Mouse (Mus musculus): ENCODE measurements around the gene Ackr2.

Gene Ackr2

DNA sequence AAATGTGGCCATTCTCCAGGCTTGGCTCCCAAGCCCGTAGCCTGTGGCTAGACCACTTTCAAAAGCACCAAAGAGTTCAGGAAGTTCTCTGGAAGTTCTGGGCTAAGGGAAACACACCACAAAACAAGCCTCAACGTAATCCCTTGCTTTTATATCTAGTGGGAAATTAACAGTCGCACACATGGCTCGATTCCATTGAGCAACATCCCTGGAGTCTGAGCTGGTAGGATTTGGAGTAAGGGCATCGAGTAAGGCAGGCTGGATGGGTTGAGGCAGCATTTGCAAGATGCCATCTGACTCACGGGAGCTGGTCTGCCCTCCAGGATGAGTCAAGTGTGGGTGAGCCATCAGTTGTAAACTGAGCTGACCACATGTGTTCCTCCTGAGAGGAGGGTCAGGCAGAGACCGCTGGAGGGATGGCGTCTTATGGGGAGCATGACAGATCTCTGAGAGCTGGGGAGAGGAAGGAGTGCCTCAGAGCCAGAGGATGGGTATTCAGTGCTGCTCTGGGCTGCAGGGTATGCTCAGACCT is 16.1 kb downstream of the Ackr2 start:
- peak; percentile 78 to 83 for DNase-seq (ENCODE audit: inconsistent age in 2 of 2, low spot score in 1 of 2)

DNA sequence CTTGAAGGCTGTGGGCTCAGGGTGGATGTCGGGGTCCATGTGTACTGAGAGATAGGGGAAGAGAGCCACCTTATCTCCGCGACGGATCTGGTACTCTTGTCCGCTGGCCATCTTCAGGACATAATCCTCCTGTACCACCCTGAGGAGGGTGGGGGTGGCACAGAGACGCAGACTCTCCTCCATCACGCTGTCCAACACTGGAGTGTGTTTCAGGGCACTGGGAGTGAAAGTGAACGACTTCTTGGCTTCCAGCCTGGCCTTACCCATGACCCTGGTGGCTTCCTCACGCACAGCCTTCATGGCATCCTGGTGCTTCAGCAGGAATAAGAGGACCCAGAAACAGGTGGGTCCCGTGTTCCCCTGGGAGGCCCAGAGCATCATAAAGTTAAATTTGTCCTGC is 16.9 kb downstream of the Ackr2 start:
- peak in 1 of 2 experiments; percentile 63 for DNase-seq (ENCODE audit: inconsistent age in 2 of 2, low spot score in 1 of 2)

DNA sequence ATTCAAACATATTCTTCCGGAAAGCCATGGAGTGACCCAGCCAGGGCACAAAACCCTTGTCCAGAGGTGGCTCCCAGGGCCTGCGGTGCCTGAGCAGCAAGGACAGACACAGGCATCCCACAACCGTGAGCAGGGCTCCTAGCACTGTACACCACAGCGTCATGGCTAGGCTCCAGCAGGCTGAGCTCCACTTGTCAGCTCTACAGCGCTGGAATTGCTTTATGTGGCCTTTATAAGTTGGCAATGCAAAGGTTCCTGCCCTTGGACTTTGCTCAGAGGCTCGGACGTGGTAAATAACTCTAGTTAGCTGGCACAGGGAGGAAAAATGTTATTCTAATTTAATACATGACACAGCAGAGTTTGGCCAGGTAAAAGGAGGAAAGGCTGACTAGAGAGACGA is 17.9 kb downstream of the Ackr2 start, which contains the start of gene Cyp8b1:
Gene Cyp8b1 (minus strand): TSS at position 204 of the 400 bp plus-strand sequence.
- peak; percentile 79 to 89 for DNase-seq (ENCODE audit: inconsistent age in 2 of 2, low spot score in 1 of 2)

DNA sequence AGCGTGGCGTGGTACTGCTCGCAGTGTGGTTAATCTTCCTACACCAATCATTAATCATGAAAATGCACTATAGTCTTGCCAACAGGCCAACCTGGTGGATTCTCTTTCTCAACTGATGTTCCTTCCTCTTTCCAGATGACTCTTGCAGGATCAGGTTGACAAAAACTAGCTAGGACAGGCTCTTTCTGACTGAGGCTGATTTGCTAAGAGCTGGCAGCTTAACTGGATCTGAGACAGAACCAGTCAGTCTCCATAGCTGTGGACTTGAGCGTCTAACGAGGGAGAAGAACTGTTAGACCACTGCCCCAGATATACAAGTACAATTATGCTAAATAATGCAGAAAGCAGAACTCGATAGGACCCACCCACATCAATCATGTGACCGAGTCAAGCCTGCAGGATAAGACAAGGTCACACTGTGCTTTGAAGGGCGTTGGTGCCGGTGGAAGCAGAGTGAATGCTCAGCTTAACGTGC is 20.9 kb downstream of the Ackr2 start:
- peak; percentile 61 to 85 for DNase-seq (ENCODE audit: inconsistent age in 2 of 2, low spot score in 1 of 2)

DNA sequence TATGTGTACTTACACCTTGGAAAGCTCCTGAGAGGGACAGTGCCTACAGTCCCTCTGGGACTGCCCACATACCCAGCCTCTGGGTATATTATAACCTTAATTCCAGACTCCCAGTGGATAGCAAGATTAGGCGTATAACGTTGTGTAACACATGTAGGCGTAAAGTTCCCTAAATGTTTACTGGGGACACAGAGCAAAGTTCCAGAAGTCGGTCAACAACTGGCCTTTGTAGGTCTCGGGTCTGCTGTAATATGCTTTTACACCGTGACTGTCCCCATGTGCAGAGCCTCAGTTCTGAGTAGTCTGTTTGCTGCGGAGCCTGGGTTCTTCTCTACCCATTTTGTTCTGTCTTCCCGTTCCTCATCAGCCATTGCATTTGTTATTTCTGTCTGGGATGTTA is 25.3 kb downstream of the Ackr2 start:
- DNase-seq (ENCODE audit: inconsistent age in 2 of 2, low spot score in 1 of 2), result peak in 1 of 2 experiments; percentile 12

DNA sequence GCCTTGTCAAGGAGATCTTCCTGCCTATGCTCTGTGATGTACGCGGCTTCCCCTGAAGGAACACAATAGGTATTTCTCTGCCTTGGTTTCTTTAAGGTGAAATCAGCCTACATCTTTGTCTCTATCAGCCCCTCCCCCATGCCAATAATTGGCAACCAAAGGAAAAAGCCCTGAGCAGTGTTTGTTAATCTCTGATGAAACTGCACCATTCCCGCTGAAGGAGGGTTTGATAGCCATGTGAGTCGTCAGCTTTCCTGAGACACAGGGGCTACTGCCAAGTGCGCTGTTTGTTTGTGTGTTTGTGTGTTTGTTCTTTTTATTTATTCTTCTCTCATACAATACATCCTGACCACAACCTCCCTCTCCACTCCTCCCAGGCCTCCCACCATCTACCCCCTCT is 25.8 kb downstream of the Ackr2 start:
- DNase-seq (ENCODE audit: inconsistent age in 2 of 2, low spot score in 1 of 2), result peak; percentile 13 to 39

DNA sequence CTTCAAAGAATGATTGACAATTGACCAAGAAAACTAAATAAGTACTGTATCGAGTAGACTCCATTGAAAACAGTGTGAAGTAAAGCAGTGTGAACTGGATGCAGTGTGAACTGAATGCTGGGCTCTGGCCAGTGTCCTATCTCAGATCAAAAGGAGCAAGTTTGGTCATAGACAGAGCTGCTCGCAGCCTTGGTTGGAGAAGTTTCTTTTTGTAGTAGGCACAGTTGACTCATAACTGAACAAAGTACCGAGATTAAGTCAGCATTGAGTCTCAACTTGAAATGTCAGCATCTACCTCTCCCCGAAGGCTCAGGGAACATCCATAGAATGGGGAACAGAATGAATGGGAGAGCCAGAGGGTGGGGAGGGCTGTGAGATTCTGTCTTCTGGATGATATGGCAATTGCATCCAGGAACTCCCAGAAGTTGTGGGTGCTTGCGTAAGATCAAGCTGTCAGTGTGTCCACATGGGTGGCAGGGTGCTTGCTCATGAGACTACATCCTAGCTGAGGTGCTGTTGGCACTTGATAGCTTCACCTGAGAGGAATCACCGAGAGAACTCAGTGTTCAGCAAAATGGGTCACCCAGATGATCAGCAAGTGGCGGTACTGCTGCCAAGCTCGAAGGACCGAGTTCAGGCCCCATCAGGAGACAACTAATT is 26.9 kb downstream of the Ackr2 start:
- DNase-seq (ENCODE audit: inconsistent age in 2 of 2, low spot score in 1 of 2), result peak; percentile 54 to 77

DNA sequence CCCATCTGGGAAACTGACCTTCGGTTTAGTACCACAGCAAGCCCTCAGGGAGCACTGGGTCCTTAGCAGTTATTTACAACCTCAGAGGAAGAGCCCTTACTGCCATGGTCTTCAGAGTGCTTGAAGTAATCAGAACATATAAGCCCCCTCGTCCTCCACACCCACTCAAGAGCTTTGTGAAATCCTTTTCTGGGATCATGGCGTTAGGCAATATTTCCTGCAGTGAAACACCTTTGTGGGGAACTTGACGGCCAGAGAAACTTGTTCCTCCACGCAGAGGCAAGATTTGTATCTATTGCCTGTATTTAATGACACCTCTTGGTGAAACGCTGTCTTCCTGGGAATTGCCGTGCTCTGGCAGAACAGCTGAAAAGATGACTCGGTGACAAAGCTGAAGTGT is 27.8 kb downstream of the Ackr2 start:
- peak in 1 of 2 experiments; percentile 31 for DNase-seq (ENCODE audit: inconsistent age in 2 of 2, low spot score in 1 of 2)

DNA sequence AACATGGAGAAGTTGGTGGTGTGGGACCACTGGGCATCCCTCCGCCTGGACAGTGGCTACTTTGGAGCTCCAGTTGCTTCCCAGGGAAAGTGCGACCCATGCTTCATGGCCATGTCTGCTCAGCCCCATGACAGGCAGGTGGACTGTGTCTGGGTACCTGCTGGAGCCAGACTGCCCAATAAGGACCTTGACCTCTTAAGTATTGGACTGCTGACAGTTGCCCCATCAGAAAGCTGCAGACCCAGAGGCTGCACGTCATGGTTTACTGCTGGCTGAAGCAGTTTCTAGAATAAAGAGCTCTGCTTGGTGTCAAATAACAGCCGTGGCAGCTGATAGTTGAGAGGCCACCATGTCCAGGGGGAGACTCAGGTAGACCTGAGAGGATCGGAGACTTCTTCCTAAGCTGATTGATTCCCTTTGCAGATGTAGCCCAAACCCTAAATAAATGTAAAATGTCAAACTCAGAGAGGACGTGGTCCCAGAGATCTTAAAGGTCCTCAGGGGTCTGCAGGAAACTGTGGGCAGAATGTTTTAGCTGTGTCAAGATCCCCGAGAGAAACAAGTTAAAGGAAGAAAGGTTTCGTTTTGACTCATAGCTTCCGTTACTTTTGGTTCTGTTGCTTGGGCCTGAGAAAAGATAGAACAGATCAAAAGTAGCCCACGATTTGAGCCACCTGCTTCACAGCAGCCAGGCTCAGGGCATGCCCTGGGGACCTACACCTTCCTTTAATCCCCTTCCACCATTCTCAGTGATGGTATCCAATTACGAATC is 28.7 kb downstream of the Ackr2 start:
- peak in 1 of 2 experiments; percentile 12 for DNase-seq (ENCODE audit: inconsistent age in 2 of 2, low spot score in 1 of 2)

DNA sequence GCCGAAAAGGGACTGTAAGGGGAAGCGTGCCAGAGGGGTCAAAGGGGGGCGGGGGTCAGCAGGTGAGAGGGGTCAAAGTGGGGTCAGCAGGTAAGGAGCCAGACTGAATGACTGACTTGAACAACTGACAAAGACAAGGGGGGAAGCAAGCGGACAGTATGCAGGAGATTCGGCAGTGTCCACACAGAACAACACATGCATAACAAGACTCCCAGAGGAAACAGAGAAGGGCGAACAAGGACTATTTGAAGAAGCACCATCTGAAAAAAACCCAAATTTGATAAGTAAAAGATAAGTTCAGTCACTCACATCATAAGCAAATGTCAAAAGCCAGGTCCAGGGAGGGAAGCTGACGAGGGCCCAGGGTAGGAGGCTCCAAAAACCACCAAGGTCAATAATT is 29.6 kb downstream of the Ackr2 start:
- DNase-seq (ENCODE audit: inconsistent age in 2 of 2, low spot score in 1 of 2), result peak; percentile 3 to 21

DNA sequence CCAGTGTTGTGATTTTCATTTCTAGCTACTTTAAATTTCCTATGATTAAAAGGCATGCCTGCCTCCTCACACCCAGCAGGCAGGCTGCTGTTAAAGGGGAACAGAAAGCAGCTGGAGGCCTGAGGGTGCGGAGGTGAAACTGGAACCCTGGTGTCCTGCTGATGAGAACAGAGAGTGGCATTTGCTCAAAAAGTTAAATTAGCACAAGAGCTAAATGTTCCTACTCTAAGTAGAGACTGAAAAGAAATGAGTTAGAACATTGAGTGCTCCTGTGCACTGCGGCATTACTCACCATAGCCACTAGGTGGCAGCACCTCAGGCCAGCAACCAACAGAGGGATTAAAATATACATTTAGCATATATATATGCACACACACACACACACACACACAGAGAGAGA is 30.3 kb downstream of the Ackr2 start:
- DNase-seq (ENCODE audit: inconsistent age in 2 of 2, low spot score in 1 of 2), result peak; percentile 61 to 77

DNA sequence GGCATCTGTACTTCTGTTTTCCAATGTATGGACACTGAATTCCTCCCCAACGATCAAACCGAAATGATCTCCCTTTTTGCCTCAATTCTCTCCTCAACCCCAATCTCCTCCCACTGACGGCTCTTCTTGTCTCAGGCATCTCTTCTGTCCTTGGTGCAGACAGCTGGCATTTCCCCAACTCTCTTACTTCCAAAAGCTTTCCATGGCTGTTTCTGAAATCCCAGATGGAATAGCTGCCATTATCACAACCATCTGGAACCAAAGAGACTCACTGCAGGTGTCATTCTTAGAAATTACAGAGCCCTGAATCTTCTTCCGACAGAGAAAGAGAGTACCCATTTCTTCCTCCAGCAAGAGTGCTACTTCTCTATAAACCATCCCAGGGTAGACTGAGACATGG is 36.7 kb downstream of the Ackr2 start:
- DNase-seq (ENCODE audit: inconsistent age in 2 of 2, low spot score in 1 of 2), result peak in 1 of 2 experiments; percentile 50

DNA sequence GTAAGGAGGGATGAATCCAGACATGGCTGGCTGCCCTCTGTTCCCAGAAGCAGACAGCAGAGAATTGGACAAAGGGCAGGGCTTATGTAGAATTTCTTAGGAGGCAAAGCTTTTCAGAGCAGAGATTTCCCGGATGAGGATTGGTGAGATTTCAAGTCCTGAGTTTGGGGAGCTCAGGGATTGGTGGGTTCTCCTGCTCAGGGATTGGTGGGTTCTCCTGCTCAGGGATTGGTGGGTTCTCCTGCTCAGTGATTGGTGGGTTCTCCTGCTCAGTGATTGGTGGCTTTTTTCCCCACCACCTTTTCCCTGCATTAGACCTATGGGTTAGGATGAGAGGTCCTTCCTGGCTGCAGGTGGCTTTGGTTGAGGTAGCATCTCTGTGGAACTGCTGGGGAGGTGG is 38.8 kb downstream of the Ackr2 start:
- no peak for DNase-seq (ENCODE audit: inconsistent age in 2 of 2, low spot score in 1 of 2)

DNA sequence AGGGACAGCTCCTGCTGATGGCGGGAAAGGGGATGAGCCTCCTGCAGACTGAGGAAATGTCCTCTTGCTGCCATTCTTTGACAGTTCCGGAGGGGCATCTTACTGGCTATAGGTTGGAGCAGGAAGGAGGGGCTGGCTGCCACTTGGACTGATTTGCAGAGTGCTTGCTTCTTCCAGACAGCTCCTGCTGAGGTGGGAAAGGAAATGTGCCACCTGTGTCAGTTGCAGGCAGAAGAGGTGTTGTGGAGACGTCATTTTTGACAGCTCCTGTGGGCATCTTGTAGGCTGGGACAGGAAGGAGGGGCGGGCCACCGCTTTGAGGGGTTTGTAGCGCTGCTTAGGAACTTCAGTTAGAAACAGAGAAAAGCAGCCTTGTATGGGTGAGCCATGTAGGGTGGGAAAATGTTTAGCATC is 39.3 kb downstream of the Ackr2 start:
- DNase-seq (ENCODE audit: inconsistent age in 2 of 2, low spot score in 1 of 2), result no peak

DNA sequence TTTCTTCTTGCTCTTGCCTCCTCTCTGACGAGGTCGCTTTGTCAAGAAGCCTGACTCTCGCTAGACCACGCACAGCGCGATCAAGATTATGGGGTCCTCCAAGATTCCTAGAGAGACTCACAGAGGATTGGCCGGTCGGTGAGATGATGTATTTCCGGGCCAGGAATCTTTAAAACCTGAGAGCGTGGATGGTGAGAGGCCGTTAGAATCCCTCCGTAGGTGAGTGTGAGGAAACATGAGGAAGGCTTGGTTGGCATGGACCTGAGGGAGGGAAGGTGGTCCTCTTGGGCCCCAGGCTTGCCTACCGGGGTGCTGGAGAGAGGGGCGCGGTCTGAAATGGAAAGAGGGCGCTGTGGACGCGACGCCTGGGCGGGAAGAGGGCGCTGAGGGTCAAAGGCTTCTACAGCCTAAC is 39.8 kb downstream of the Ackr2 start:
- DNase-seq (ENCODE audit: inconsistent age in 2 of 2, low spot score in 1 of 2), result peak in 1 of 2 experiments; percentile 38

DNA sequence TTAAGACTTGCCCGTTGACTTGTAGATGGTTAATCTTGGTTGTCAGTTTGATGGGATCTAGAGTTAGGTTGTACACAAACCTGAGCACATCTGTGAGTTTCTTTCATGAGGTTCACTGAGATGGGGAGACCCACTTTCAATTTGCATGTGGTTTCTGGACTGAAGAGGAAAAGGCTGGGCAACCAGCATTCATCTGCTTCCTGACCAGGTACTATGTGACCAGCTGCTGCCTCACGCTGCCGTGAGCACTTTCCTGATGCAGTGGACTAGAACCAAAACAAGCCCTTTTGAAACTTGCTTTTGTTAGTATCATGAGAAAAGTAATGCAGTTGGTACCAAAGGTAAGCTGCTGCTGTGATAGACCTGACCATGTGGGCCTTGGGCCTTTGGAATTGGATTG is 44.9 kb downstream of the Ackr2 start:
- no peak for DNase-seq (ENCODE audit: inconsistent age in 2 of 2, low spot score in 1 of 2)

DNA sequence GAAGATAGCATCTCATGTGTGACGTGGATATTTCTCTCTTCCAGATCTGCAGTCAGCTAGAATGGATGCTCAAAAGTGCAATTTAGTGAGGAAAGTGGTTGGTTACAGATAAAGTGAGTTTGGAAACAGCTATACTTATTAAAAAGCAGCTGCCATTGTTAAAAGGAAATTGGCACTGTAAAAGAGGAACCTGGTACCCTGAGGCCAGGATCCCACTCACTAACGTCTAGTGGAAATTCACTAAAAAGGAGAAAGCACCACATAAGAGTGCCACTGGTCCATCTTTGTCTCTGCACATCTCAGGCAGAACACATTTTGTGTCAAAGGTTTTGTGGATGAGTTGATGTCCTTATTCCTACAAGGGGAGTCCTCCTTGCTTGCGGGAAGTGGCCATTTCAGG is 45.5 kb downstream of the Ackr2 start:
- DNase-seq (ENCODE audit: inconsistent age in 2 of 2, low spot score in 1 of 2), result no peak

DNA sequence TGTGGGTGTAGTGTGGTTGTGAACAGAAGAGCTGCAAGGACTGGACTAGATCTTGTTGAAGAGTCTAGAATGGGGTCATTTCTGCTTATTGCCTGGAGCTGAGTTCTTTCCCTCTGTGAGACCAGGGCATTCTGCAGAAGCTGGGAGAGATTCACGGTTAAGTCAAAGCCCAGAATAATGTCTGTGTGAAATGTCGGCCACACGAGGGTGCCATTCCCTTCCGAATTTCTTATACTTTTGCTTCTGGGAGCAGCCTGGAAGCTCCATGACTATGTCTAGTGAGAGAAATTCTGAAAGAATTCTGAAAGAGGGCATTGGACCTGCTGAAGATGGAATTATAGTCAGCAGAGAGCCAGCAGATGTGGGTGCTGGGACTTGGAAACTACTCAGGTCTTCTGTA is 49.6 kb downstream of the Ackr2 start:
- peak; percentile 73 to 91 for DNase-seq (ENCODE audit: inconsistent age in 2 of 2, low spot score in 1 of 2)

DNA sequence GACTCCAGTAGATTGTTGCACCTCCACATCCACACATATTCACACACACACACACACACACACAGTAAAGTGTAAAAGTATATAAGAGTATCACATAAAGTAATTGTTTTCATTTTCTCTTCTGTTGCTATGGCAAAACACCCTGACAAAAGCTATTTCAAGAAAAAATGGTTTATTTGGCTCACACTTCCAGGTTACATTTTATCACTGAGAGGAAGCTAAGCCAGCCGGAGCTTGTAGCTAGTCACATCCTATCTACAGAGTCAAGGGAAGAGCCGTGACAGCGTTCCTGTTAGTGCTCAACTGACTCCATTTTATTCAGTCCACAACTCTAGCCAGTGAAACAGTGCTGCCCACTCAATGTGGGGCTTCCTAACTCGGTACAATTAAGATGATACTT is 50.3 kb downstream of the Ackr2 start:
- no peak for DNase-seq (ENCODE audit: inconsistent age in 2 of 2, low spot score in 1 of 2)

DNA sequence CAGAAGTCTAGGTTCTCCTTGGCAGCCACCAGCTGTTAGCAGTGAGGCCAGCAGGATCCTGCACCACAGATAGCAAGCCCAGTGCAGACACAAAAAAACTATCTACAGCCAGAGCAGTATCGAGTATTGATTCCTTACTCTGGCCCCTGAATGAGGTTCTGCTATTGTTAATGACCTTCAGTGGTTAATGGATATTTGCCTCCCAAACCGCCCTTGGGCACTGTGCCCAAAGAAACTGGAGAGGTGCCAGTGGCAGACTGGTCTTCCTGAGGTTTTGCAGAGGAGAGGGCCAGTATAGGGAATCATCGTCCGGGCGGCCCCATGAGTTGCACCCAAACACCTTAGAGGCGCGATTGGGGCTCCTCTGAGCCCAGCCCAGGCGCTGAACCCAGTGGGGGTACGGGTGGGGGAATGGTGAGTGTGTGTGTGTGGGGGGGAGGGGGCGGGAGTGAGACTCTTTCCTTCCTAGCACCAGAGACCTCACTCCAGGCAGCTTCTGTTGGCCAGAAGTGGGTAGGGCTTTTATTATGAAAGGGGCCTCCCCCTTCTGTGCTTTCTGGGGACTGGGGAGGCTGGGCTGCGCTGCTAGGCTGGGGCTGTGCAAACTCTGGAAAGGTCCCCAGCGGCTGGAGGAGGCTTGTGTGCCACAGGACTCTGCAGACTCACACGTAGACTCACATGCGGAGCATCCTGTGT is 52.4 kb downstream of the Ackr2 start, which contains the start of gene Fam198a:
Gene Fam198a (plus strand): TSS at position 571 of the 696 bp plus-strand sequence.
- peak; percentile 88 to 96 for DNase-seq (ENCODE audit: inconsistent age in 2 of 2, low spot score in 1 of 2)

DNA sequence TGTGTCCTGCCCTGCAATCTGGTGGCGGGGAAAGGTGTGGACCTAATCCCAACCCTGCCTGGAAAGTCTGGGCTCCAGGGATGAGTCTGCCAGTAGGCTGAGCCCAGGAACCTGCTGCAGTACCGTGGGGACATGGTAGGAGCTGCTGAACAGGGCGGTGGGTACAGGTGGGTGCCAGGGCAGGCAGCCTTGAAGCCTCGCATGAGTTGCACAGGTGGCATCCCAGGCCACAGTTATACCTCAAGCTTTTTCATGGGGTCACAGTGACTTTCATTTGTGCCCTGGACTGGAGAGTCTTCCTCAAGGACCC is 52.9 kb downstream of the Ackr2 start:
- no peak for DNase-seq (ENCODE audit: inconsistent age in 2 of 2, low spot score in 1 of 2)

DNA sequence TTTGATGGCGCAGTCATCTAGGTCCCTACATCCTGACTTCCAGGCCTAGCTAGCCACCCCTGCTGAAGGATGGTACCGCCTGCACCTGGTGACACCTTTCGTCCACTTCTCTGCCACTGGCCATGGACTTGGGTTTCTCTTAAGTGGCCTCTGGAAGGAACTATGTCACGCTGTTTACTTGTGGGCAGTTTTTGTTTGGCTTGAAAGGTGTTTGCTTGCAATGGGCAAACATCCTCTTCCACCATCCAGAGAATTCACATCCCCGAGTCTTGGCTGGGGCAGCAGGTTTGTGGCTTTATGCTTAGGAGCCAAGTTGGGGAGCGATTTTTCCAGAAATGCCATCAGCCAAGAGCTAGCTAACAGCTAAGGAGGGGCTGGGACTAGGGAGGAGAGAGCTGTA is 54.4 kb downstream of the Ackr2 start:
- DNase-seq (ENCODE audit: inconsistent age in 2 of 2, low spot score in 1 of 2), result no peak

Measured in adrenal gland, adult (tissue).